Mouse (Mus musculus): ENCODE results near the gene Itgax. TPM values are rescaled to one million over a fixed set of nuclear protein-coding genes. Genes with fewer than 3 reads are reported as not detected.

The Itgax gene
- polyA plus RNA-seq (2014; fragmentation: Nextera tagmentation; extraction: Ambion mirVana) = 0.14 and 0.35 TPM in 2 replicates

DNA sequence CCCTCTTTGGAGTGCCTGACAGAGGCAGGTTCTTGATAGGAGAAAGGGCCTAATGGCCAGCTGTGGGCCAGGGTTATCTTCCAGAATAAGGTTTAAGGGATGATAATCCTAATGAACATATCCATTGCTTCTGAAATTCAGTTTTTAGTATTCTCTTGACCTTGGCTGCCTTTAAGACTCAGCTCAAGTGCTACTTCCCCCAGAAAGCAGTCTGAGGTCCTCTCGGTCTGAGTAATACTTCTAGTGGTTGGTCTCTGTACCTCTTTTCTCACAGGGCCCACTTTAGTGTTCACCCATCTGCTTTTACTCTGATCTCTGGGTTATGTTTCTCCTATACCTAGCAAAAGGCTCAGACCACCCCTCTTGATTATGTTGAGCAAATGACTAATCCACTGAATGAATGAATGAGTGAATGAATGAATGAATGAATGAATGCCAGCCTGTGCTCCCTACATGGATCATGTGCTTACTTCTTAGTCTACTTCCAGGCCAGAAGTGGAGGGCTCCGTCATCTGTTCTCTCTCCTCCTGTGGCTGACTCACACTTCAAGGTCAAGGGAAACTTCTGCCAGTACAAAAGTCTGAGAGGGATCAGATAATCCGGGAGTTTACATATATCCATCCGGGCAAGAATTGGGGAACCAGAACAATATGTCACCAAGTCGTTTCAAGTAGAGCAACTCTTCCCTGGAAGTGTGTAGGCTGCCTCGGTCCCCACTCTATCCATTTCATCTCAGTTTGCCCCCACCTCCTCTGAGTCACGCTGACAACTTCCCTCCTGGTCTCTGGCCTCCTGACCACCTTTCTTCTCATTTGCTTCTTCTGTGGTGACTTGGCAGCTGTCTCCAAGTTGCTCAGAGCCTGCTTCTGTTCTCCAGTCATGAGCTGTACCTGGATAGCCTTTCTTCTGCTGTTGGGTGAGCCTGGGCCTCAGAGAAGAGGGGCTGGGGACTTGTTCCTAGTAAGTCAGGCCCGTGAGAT is at the start of gene Itgax:
Itgax (plus strand) TSS at position 807 of the 980 bp plus-strand sequence.
- no peak for ATAC-seq (ENCODE audit: insufficient number of reproducible peaks, insufficient read depth, low FRiP score, low read depth)
- Histone ChIP-seq H3K27me3 (ENCODE audit: control insufficient read depth, insufficient read depth, low read length) (no peaks in the 10 kb centered on the region), H3K9ac (ENCODE audit: low read length) (no peak within 1 kb of the TSS), H3K9me3 (ENCODE audit: control insufficient read depth, low read length) (no peaks in the 10 kb centered on the region), H3K4me2 (ENCODE audit: low read length) (no peak within 1 kb of the TSS), H3K4me1 (ENCODE audit: control insufficient read depth in 2 of 2, insufficient read depth in 2 of 2, low read length in 2 of 2) (peaks cover 3 to 8% of the 10 kb centered on the region in 2 experiments), H3K36me3 (ENCODE audit: control insufficient read depth, insufficient read depth, low read length) (no peaks in the 10 kb centered on the region), H3K27ac (replicated peaks in 1 of 2; ENCODE audit: control insufficient read depth in 1 of 2, insufficient read depth in 1 of 2, low read depth in 2 of 2, low read length in 2 of 2) (no peak within 1 kb of the TSS), H3K4me3 (ENCODE audit: control insufficient read depth in 1 of 2, insufficient read depth in 1 of 2, low read depth in 1 of 2, low read length in 2 of 2) (no peak within 1 kb of the TSS)
- WGBS = 59% methylated on average over 8 of the region's 8 CpGs

DNA sequence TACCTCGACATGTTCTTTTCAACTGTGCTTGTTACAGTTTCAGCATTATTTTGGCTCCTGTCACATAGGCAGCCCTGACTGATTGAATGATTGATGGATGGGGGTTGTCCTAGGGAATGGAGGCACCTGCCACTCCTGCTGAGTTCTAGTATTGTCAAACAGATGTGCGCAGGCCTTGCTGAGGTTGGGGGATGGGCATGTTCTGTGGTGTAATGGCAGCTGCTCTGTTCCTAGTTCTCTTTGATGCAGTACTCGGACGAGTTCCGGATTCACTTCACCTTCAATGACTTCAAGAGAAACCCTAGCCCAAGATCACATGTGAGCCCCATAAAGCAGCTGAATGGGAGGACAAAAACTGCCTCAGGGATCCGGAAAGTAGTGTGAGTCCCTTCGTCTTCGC is 49.3 kb upstream of the Itgax start:
- H3K36me3 ChIP-seq (ENCODE audit: control insufficient read depth, insufficient read depth, low read length) = no peaks in the 10 kb centered on the region
- 84% methylated on average over 8 of the region's 8 CpGs for whole genome bisulfite sequencing
- no peaks in the 10 kb centered on the region for H3K27me3 ChIP-seq (ENCODE audit: control insufficient read depth, insufficient read depth, low read length)
- no peak overlapping the region for H3K4me2 ChIP-seq (ENCODE audit: low read length)
- no peaks in the 10 kb centered on the region for H3K4me1 ChIP-seq (ENCODE audit: control insufficient read depth in 2 of 2, insufficient read depth in 2 of 2, low read length in 2 of 2)
- H3K4me3 ChIP-seq (ENCODE audit: control insufficient read depth in 1 of 2, insufficient read depth in 1 of 2, low read depth in 1 of 2, low read length in 2 of 2) = no peak overlapping the region
- H3K27ac ChIP-seq (replicated peaks in 1 of 2; ENCODE audit: control insufficient read depth in 1 of 2, insufficient read depth in 1 of 2, low read depth in 2 of 2, low read length in 2 of 2) = no peak overlapping the region
- H3K9me3 ChIP-seq (ENCODE audit: control insufficient read depth, low read length) = no peaks in the 10 kb centered on the region
- no peak overlapping the region for H3K9ac ChIP-seq (ENCODE audit: low read length)
- no peak for ATAC-seq (ENCODE audit: insufficient number of reproducible peaks, insufficient read depth, low FRiP score, low read depth)

GRCm38 (mm10) chr7:128089141-128089540 is 40.2 kb upstream of the Itgax start:
- 75% methylated on average over 7 of the region's 7 CpGs for whole genome bisulfite sequencing

GRCm38 (mm10) chr7:128098135-128098534 is 31.2 kb upstream of the Itgax start:
- no peak overlapping the region for H3K27ac ChIP-seq (replicated peaks in 1 of 2; ENCODE audit: control insufficient read depth in 1 of 2, insufficient read depth in 1 of 2, low read depth in 2 of 2, low read length in 2 of 2)
- H3K4me1 ChIP-seq (ENCODE audit: control insufficient read depth in 2 of 2, insufficient read depth in 2 of 2, low read length in 2 of 2) = no peaks in the 10 kb centered on the region
- no peak overlapping the region for H3K9ac ChIP-seq (ENCODE audit: low read length)
- WGBS = 73% methylated on average over 1 of the region's 1 CpGs
- H3K4me2 ChIP-seq (ENCODE audit: low read length) = no peak overlapping the region
- H3K9me3 ChIP-seq (ENCODE audit: control insufficient read depth, low read length) = no peaks in the 10 kb centered on the region
- no peak for ATAC-seq (ENCODE audit: insufficient number of reproducible peaks, insufficient read depth, low FRiP score, low read depth)
- no peaks in the 10 kb centered on the region for H3K27me3 ChIP-seq (ENCODE audit: control insufficient read depth, insufficient read depth, low read length)
- H3K36me3 ChIP-seq (ENCODE audit: control insufficient read depth, insufficient read depth, low read length) = no peaks in the 10 kb centered on the region
- no peak overlapping the region for H3K4me3 ChIP-seq (ENCODE audit: control insufficient read depth in 1 of 2, insufficient read depth in 1 of 2, low read depth in 1 of 2, low read length in 2 of 2)

More at GRCm38 (mm10) chr7:128089141-128089540, 40.2 kb upstream of the Itgax start:
- Histone ChIP-seq H3K4me1 (ENCODE audit: control insufficient read depth in 2 of 2, insufficient read depth in 2 of 2, low read length in 2 of 2) (peaks cover 0 to 3% of the 10 kb centered on the region in 2 experiments; a peak in 1 of 4 replicates), H3K4me3 (ENCODE audit: control insufficient read depth in 1 of 2, insufficient read depth in 1 of 2, low read depth in 1 of 2, low read length in 2 of 2) (no peak overlapping the region), H3K9ac (ENCODE audit: low read length) (no peak overlapping the region), H3K27me3 (ENCODE audit: control insufficient read depth, insufficient read depth, low read length) (no peaks in the 10 kb centered on the region), H3K27ac (replicated peaks in 1 of 2; ENCODE audit: control insufficient read depth in 1 of 2, insufficient read depth in 1 of 2, low read depth in 2 of 2, low read length in 2 of 2) (no peak overlapping the region), H3K4me2 (ENCODE audit: low read length) (no peak overlapping the region), H3K36me3 (ENCODE audit: control insufficient read depth, insufficient read depth, low read length) (no peaks in the 10 kb centered on the region), H3K9me3 (ENCODE audit: control insufficient read depth, low read length) (no peaks in the 10 kb centered on the region)
- no peak for ATAC-seq (ENCODE audit: insufficient number of reproducible peaks, insufficient read depth, low FRiP score, low read depth)

DNA sequence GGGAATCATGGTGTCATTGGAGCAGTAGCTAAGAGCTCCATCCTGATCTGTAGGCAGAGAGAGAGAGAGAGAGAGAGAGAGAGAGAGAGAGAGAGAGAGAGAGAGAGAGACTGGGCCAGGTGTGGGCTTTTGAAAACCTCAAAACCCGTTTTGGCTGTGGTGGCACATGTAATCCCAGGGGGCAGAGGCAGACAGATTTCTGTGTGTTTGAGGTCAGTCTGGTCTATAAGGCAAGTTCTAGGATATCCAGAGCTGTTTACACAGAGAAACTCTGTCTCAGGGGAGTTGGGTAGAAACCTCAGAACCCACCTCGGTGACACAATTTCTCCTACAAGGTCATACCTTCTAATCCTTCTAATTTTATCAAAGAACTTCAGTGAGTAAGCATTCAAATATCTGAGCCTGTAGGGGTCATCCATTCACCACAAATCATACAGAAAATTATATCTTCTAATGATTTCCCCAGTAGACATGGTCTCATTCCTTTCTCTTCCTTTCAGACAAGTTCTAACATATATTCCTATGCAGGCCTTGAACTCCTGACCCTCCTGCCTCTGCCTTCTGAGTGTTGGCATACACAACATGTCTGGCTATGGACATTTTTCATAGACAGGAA is 28.5 kb upstream of the Itgax start:
- Histone ChIP-seq H3K9me3 (ENCODE audit: control insufficient read depth, low read length) (no peaks in the 10 kb centered on the region), H3K27me3 (ENCODE audit: control insufficient read depth, insufficient read depth, low read length) (no peaks in the 10 kb centered on the region), H3K36me3 (ENCODE audit: control insufficient read depth, insufficient read depth, low read length) (no peaks in the 10 kb centered on the region), H3K27ac (replicated peaks in 1 of 2; ENCODE audit: control insufficient read depth in 1 of 2, insufficient read depth in 1 of 2, low read depth in 2 of 2, low read length in 2 of 2) (no peak overlapping the region), H3K9ac (ENCODE audit: low read length) (no peak overlapping the region), H3K4me2 (ENCODE audit: low read length) (no peak overlapping the region), H3K4me1 (ENCODE audit: control insufficient read depth in 2 of 2, insufficient read depth in 2 of 2, low read length in 2 of 2) (no peaks in the 10 kb centered on the region), H3K4me3 (ENCODE audit: control insufficient read depth in 1 of 2, insufficient read depth in 1 of 2, low read depth in 1 of 2, low read length in 2 of 2) (no peak overlapping the region)
- ATAC-seq (ENCODE audit: insufficient number of reproducible peaks, insufficient read depth, low FRiP score, low read depth) = no peak
- WGBS = 69% methylated on average over 2 of the region's 2 CpGs

DNA sequence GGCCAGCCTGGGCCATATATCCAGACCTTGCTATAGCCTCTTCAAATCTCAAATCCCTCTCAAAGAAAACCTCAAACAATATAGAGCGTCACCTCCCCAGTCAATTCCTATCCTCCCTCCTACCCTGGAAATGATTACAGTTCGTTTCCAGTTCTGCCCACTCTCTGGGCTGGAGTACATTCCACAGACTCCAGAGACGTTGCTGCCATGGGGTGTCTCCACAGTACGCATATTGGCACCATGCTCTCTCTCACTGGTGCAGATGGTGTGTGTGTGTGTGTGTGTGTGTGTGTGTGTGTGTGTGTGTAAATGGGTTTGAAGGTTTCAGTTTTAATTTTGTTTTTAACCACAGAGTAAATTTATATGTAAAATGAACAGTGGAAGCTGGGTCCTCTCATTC is 24.1 kb upstream of the Itgax start:
- Histone ChIP-seq H3K4me1 (ENCODE audit: control insufficient read depth in 2 of 2, insufficient read depth in 2 of 2, low read length in 2 of 2) (no peaks in the 10 kb centered on the region), H3K4me2 (ENCODE audit: low read length) (no peak overlapping the region), H3K36me3 (ENCODE audit: control insufficient read depth, insufficient read depth, low read length) (no peaks in the 10 kb centered on the region), H3K9ac (ENCODE audit: low read length) (no peak overlapping the region), H3K9me3 (ENCODE audit: control insufficient read depth, low read length) (no peaks in the 10 kb centered on the region), H3K27ac (replicated peaks in 1 of 2; ENCODE audit: control insufficient read depth in 1 of 2, insufficient read depth in 1 of 2, low read depth in 2 of 2, low read length in 2 of 2) (no peak overlapping the region), H3K4me3 (ENCODE audit: control insufficient read depth in 1 of 2, insufficient read depth in 1 of 2, low read depth in 1 of 2, low read length in 2 of 2) (no peak overlapping the region), H3K27me3 (ENCODE audit: control insufficient read depth, insufficient read depth, low read length) (no peaks in the 10 kb centered on the region)
- WGBS = 39% methylated on average over 4 of the region's 4 CpGs
- no peak for ATAC-seq (ENCODE audit: insufficient number of reproducible peaks, insufficient read depth, low FRiP score, low read depth)

GRCm38 (mm10) chr7:128107462-128107861 is 21.9 kb upstream of the Itgax start:
- no peak overlapping the region for H3K4me3 ChIP-seq (ENCODE audit: control insufficient read depth in 1 of 2, insufficient read depth in 1 of 2, low read depth in 1 of 2, low read length in 2 of 2)
- no peak overlapping the region for H3K9ac ChIP-seq (ENCODE audit: low read length)
- H3K9me3 ChIP-seq (ENCODE audit: control insufficient read depth, low read length) = no peaks in the 10 kb centered on the region
- H3K27me3 ChIP-seq (ENCODE audit: control insufficient read depth, insufficient read depth, low read length) = no peaks in the 10 kb centered on the region
- ATAC-seq (ENCODE audit: insufficient number of reproducible peaks, insufficient read depth, low FRiP score, low read depth) = no peak
- no peaks in the 10 kb centered on the region for H3K36me3 ChIP-seq (ENCODE audit: control insufficient read depth, insufficient read depth, low read length)
- WGBS = 87% methylated on average over 7 of the region's 7 CpGs
- no peaks in the 10 kb centered on the region for H3K4me1 ChIP-seq (ENCODE audit: control insufficient read depth in 2 of 2, insufficient read depth in 2 of 2, low read length in 2 of 2)
- no peak overlapping the region for H3K27ac ChIP-seq (replicated peaks in 1 of 2; ENCODE audit: control insufficient read depth in 1 of 2, insufficient read depth in 1 of 2, low read depth in 2 of 2, low read length in 2 of 2)
- H3K4me2 ChIP-seq (ENCODE audit: low read length) = no peak overlapping the region

Data from heart, embryonic 14.5 days (tissue).